Mouse (Mus musculus) CH12.LX (cell line): ENCODE data around the gene Lcmt2.

Experiments
- CHD1 ChIP-seq: IDR thresholded peaks from 2 replicates; pipeline ENCODE4 v1.6.1; 2012; ENCODE audit warnings: low read depth, low read length, improper control_type of control experiment, inconsistent platforms
- CTCF ChIP-seq, 2 experiments: IDR thresholded peaks in 1 of 2; conservative IDR thresholded peaks in 1 of 2; 2 replicates each; pipeline ENCODE4 v1.5.1; 2011 to 2012; ENCODE audit warnings: low read depth in 2 of 2, low read length in 2 of 2, improper control_type of control experiment in 1 of 2, inconsistent platforms in 1 of 2, mild to moderate bottlenecking in 1 of 2, moderate library complexity in 1 of 2
- ELF1 ChIP-seq: IDR thresholded peaks from 2 replicates; pipeline ENCODE4 v1.6.1; 2014; ENCODE audit warnings: low read depth, mild to moderate bottlenecking, inconsistent platforms, low read length, improper control_type of control experiment
- EP300 ChIP-seq: IDR thresholded peaks from 2 replicates; pipeline ENCODE4 v1.6.1; 2011; ENCODE audit warnings: low read length, improper control_type of control experiment
- MEF2A ChIP-seq: IDR thresholded peaks from 2 replicates; pipeline ENCODE4 v1.6.1; 2014; ENCODE audit warnings: low read depth, mild to moderate bottlenecking, inconsistent platforms, low read length, improper control_type of control experiment, borderline replicate concordance
- NRF1 ChIP-seq: IDR thresholded peaks from 2 replicates; pipeline ENCODE4 v1.6.1; 2014; ENCODE audit warnings: low read depth, mild to moderate bottlenecking, inconsistent platforms, low read length, improper control_type of control experiment, moderate library complexity
- POLR2A ChIP-seq: IDR thresholded peaks from 2 replicates; pipeline ENCODE4 v1.6.1; 2011; ENCODE audit warnings: low read depth, mild to moderate bottlenecking, improper control_type of control experiment, low read length
- RCOR1 ChIP-seq: conservative IDR thresholded peaks from 2 replicates; pipeline ENCODE4 v1.6.1; 2012; ENCODE audit warnings: low read depth, mild to moderate bottlenecking, inconsistent platforms, low read length, improper control_type of control experiment
- USF1 ChIP-seq: IDR thresholded peaks from 2 replicates; pipeline ENCODE4 v1.6.1; 2014; ENCODE audit warnings: low read depth, mild to moderate bottlenecking, inconsistent platforms, low read length, improper control_type of control experiment
- ZKSCAN1 ChIP-seq: IDR thresholded peaks from 2 replicates; pipeline ENCODE4 v1.6.1; 2012; ENCODE audit warnings: low read depth, inconsistent platforms, low read length, improper control_type of control experiment, borderline replicate concordance

GRCm38 (mm10) chr2:121105940-121106339 is 34.5 kb downstream of the Lcmt2 start:
- TF ChIP-seq RCOR1 (no peak), EP300 (no peak), ELF1 (no peak), USF1 (no peak), CHD1 (no peak), ZKSCAN1 (no peak), POLR2A (no peak), CTCF (conservative IDR thresholded peaks at IDR 0.05 in 1 of 2, IDR thresholded peaks at IDR 0.05 in 1 of 2; ENCODE audit: low read depth in 2 of 2, low read length in 2 of 2) (no peak), NRF1 (no peak), MEF2A (no peak)
